Mouse (Mus musculus) forebrain, embryonic 13.5 days (tissue): ENCODE data around the gene Lhx4. TPM values are rescaled to one million over a fixed set of nuclear protein-coding genes. Genes with fewer than 3 reads are reported as not detected.
A peak's percentile ranks its signal among the peaks of the same experiment; 100 is the strongest.

ENCODE experiments used
- ATAC-seq: fragments of 200-750 bp; cut with Nextera tagmentation; 2 replicates; pipeline ENCODE4 v1.8.0; 2017
- H3K27ac ChIP-seq: fragments of 300-500 bp; sonication (generic); 2 replicates; pipeline ENCODE4 v1.5.1; 2015; ENCODE audit warnings: inconsistent platforms, mild to moderate bottlenecking, moderate library complexity
- H3K27me3 ChIP-seq: fragments of 300-500 bp; sonication (generic); 2 replicates; pipeline ENCODE4 v1.6.1; 2015; ENCODE audit warnings: mild to moderate bottlenecking, inconsistent platforms
- H3K36me3 ChIP-seq: fragments of 300-500 bp; sonication (generic); 2 replicates; pipeline ENCODE4 v1.6.1; 2015; ENCODE audit warnings: mild to moderate bottlenecking, inconsistent platforms; ENCODE audit not compliant: poor library complexity, severe bottlenecking
- H3K4me1 ChIP-seq: fragments of 300-500 bp; sonication (generic); 2 replicates; pipeline ENCODE4 v1.6.1; 2015; ENCODE audit warnings: inconsistent platforms
- H3K4me2 ChIP-seq: fragments of 300-500 bp; sonication (generic); 2 replicates; pipeline ENCODE4 v1.6.1; 2015; ENCODE audit warnings: inconsistent platforms, mild to moderate bottlenecking, moderate library complexity
- H3K4me3 ChIP-seq: fragments of 300-500 bp; sonication (generic); 2 replicates; pipeline ENCODE4 v1.5.1; 2015; ENCODE audit warnings: mild to moderate bottlenecking, inconsistent platforms
- H3K9ac ChIP-seq: fragments of 300-500 bp; sonication (generic); 2 replicates; pipeline ENCODE4 v1.6.1; 2015; ENCODE audit warnings: mild to moderate bottlenecking, inconsistent platforms
- H3K9me3 ChIP-seq: fragments of 300-500 bp; sonication (generic); replicated peaks from 2 replicates; pipeline ENCODE4 v1.6.1; 2016; ENCODE audit warnings: inconsistent platforms
- WGBS: fragments of 180-500 bp; shearing (Covaris S2); methylation state at CpG from one replicate; pipeline ENCODE4 v1.1.7; 2015; 5-methylcytosine and 5-hydroxymethylcytosine counted together
- polyA plus RNA-seq: library from polyadenylated mRNA; unstranded; fragments of >200 nt; fragmentation: Nextera tagmentation; extraction: Ambion mirVana; gene quantifications from 2 replicates; pipeline ENCODE4 v1.2.1, GENCODE M21; 2015

Lhx4 gene
- 0.04 and 0.06 TPM in 2 replicates for polyA plus RNA-seq

GRCm38 (mm10) chr1:155751484-155752255 lies at the start of gene Lhx4:
TSS of gene Lhx4 (minus strand) at chr1:155751684.
- H3K4me3 ChIP-seq, result no peak within 1 kb of the TSS
- ATAC-seq, result no peak
- H3K27ac ChIP-seq, result no peak within 1 kb of the TSS
- H3K9me3 ChIP-seq, result no peaks in the 10 kb centered on the region
- H3K27me3 ChIP-seq, result peaks cover 74% of the 10 kb centered on the region
- H3K4me1 ChIP-seq, result peaks cover 6% of the 10 kb centered on the region; the same call in 1 of the 2 replicates
- no peak within 1 kb of the TSS for H3K9ac ChIP-seq
- no peak within 1 kb of the TSS for H3K4me2 ChIP-seq
- no peaks in the 10 kb centered on the region for H3K36me3 ChIP-seq
- WGBS, result 60% methylated on average over 6 of the region's 6 CpGs

DNA sequence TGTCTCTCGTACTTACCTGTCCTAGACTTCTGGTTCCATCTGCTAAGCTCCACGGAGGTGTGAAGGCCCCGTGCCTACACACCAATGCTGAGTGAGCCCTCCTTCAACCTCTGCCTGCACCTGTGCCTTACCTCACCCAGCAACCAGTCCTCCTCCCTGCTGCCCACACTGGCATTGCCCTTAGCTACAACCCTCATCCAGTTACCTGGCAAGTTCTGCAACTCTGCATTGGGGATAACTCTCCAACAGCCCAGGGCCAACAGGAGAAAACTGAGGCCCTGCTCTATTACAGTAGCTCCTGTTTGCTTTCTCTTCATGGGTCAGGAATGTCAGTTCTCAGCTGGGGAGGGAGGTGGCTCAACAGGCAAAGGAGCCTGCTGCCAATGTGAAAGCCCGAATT lies 46.5 kb upstream of the Lhx4 start:
- no peaks in the 10 kb centered on the region for H3K9me3 ChIP-seq
- H3K27ac ChIP-seq, result no peak overlapping the region
- 95% methylated on average over 4 of the region's 4 CpGs for WGBS
- H3K9ac ChIP-seq, result no peak overlapping the region
- H3K4me1 ChIP-seq, result no peaks in the 10 kb centered on the region
- ATAC-seq, result no peak
- H3K36me3 ChIP-seq, result peaks cover 32% of the 10 kb centered on the region
- H3K4me2 ChIP-seq, result no peak overlapping the region
- H3K27me3 ChIP-seq, result no peaks in the 10 kb centered on the region
- no peak overlapping the region for H3K4me3 ChIP-seq

GRCm38 (mm10) chr1:155797425-155797824 lies 45.9 kb upstream of the Lhx4 start:
- 0 out of 2 replicates have a peak overlapping the region, but pooled peaks have one; percentile 28 for H3K27ac ChIP-seq
- 83% methylated on average over 4 of the region's 4 CpGs for WGBS

GRCm38 (mm10) chr1:155796757-155797405 lies 45.4 kb upstream of the Lhx4 start:
- Histone ChIP-seq H3K4me1 (no peaks in the 10 kb centered on the region), H3K36me3 (peaks cover 30% of the 10 kb centered on the region), H3K27ac (0 out of 2 replicates have a peak overlapping the region, but pooled peaks have one; percentile 28), H3K4me3 (no peak overlapping the region), H3K27me3 (no peaks in the 10 kb centered on the region), H3K9ac (no peak overlapping the region), H3K9me3 (no peaks in the 10 kb centered on the region), H3K4me2 (no peak overlapping the region)
- 72% methylated on average over 11 of the region's 11 CpGs for WGBS
- peak; percentile 69; the same call in 1 of the 2 replicates for ATAC-seq

More at GRCm38 (mm10) chr1:155797425-155797824, 45.9 kb upstream of the Lhx4 start:
- Histone ChIP-seq H3K9ac (no peak overlapping the region), H3K36me3 (peaks cover 32% of the 10 kb centered on the region), H3K4me2 (no peak overlapping the region), H3K9me3 (no peaks in the 10 kb centered on the region), H3K27me3 (no peaks in the 10 kb centered on the region), H3K4me1 (no peaks in the 10 kb centered on the region), H3K4me3 (no peak overlapping the region)
- ATAC-seq, result no peak

GRCm38 (mm10) chr1:155795791-155796233 lies 44.3 kb upstream of the Lhx4 start:
- H3K27me3 ChIP-seq, result no peaks in the 10 kb centered on the region
- WGBS, result 96% methylated on average over 5 of the region's 5 CpGs
- H3K4me1 ChIP-seq, result peaks cover 5% of the 10 kb centered on the region
- H3K4me3 ChIP-seq, result no peak overlapping the region
- H3K4me2 ChIP-seq, result no peak overlapping the region
- no peak overlapping the region for H3K27ac ChIP-seq
- H3K9me3 ChIP-seq, result no peaks in the 10 kb centered on the region
- no peak for ATAC-seq
- no peak overlapping the region for H3K9ac ChIP-seq
- H3K36me3 ChIP-seq, result peaks cover 30% of the 10 kb centered on the region

- Histone ChIP-seq H3K9ac (no peak overlapping the region), H3K4me2 (no peak overlapping the region), H3K4me1 (peaks cover 15% of the 10 kb centered on the region), H3K9me3 (no peaks in the 10 kb centered on the region), H3K36me3 (peaks cover 27% of the 10 kb centered on the region), H3K4me3 (no peak overlapping the region), H3K27me3 (no peaks in the 10 kb centered on the region), H3K27ac (no peak overlapping the region)
- no peak for ATAC-seq
- 91% methylated on average over 6 of the region's 6 CpGs for WGBS
These were observed 43.4 kb upstream of the Lhx4 start for GRCm38 (mm10) chr1:155794855-155795254.

- Histone ChIP-seq H3K9me3 (no peaks in the 10 kb centered on the region; the same call in 1 of the 2 replicates), H3K4me2 (no peak overlapping the region), H3K36me3 (peaks cover 47% of the 10 kb centered on the region), H3K4me1 (peaks cover 19% of the 10 kb centered on the region), H3K4me3 (no peak overlapping the region), H3K27ac (no peak overlapping the region), H3K9ac (no peak overlapping the region), H3K27me3 (no peaks in the 10 kb centered on the region)
- ATAC-seq, result no peak
- 66% methylated on average over 5 of the region's 5 CpGs for WGBS
These were observed 40.4 kb upstream of the Lhx4 start for GRCm38 (mm10) chr1:155791919-155792318.

DNA sequence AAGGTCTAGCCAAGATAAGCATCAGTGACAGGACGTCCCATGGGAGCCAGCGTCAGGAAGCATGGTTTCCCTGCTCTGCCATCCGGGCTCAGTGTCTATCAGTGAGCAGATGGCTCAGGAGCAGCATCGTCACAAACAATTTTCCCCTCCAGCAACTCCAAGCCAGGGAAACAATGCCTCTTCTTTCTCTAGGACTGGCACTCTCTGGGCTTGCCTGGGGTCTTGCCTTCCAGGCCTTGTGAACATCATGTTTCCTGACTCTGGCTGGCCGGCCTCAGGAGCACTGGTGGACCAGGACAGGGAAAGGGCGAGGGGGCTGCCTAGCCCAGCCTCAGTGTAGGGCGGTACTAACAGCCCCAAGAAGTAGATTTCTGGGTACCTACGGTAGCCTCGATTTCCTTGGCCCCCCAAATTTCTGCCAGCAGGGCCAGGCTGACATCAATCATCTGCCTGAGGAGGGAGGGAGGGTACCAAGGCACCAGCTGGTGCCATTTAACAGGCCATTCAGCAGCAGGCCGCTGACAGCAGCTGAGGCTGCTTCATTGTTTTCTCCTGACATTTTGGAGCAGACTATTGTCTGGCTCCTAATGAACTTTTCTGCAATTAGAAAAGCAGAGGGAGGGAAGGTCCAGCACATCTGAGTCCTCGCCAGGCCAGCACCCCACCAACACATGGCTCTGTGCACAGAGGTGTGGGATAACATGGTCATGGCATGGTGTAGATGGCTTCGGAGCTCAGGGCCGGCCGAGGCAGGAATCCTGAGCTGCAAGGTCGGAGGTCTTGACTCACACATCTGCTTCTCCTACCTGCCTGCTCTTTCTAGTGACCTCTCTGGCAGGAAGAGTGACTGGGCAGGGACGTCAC lies 38.9 kb upstream of the Lhx4 start:
- H3K27ac ChIP-seq, result peak overlapping the region; percentile 88
- H3K9ac ChIP-seq, result no peak overlapping the region
- no peak overlapping the region for H3K4me3 ChIP-seq
- H3K4me1 ChIP-seq, result peaks cover 19% of the 10 kb centered on the region
- H3K9me3 ChIP-seq, result no peaks in the 10 kb centered on the region; the same call in 1 of the 2 replicates
- H3K4me2 ChIP-seq, result no peak overlapping the region
- H3K27me3 ChIP-seq, result no peaks in the 10 kb centered on the region
- peak; percentile 83 for ATAC-seq
- H3K36me3 ChIP-seq, result peaks cover 58% of the 10 kb centered on the region
- WGBS, result 44% methylated on average over 16 of the region's 16 CpGs

- no peak overlapping the region for H3K27ac ChIP-seq
- H3K9me3 ChIP-seq, result no peaks in the 10 kb centered on the region; the same call in 1 of the 2 replicates
- WGBS, result 49% methylated on average over 7 of the region's 7 CpGs
- no peaks in the 10 kb centered on the region for H3K27me3 ChIP-seq
- H3K4me1 ChIP-seq, result peaks cover 15% of the 10 kb centered on the region
- peaks cover 57% of the 10 kb centered on the region for H3K36me3 ChIP-seq
- H3K4me3 ChIP-seq, result no peak overlapping the region
- H3K9ac ChIP-seq, result no peak overlapping the region
- no peak overlapping the region for H3K4me2 ChIP-seq
- no peak for ATAC-seq
These were observed 34.4 kb upstream of the Lhx4 start for GRCm38 (mm10) chr1:155785886-155786285.

DNA sequence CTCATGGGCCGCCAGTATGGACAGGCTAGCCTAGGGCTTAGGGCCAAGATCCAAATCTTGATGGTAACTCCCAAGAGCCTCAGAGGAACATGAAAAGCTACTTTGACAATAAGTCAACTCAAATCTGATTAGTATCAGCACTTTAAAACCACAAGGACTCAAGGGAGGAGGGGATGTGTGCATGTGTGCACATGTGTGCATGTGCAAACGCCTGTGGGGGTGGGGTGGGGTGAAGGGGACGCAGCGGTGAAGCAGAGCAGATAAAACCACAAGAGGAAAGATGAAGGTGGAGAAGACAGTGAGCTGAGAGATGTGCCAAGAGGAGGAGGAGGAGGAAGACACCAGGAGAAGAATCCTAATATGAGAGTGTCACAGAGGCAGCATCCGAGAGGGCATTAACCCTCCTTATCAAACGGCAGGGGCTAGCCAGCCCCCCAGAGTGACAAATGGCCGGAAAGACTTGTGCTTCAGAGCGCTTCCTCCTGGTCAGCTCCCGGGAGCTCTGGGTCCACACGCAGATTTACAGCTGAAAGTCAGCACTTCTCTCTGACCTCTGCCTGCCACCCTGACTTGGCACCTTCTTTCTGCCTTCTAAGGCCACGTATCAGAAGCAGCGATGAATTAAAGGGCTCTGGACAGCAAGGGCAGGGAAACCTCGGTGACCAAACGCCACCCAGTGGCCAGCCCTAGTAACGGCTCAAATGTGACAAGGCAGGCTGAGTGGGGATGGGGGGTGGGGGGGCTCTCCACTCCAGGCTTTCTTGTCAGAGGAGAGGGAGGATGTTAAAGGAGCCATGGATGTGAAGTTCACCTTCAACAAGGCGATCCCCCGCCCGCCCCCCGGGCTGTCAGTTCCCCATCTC lies 33.1 kb upstream of the Lhx4 start:
- H3K4me1 ChIP-seq, result peaks cover 2% of the 10 kb centered on the region; the same call in 1 of the 2 replicates
- H3K4me2 ChIP-seq, result no peak overlapping the region
- no peaks in the 10 kb centered on the region; the same call in 1 of the 2 replicates for H3K9me3 ChIP-seq
- H3K36me3 ChIP-seq, result peaks cover 69% of the 10 kb centered on the region
- no peak overlapping the region for H3K27ac ChIP-seq
- H3K27me3 ChIP-seq, result no peaks in the 10 kb centered on the region
- 0 out of 2 replicates have a peak overlapping the region, but pooled peaks have one; percentile 6 for H3K9ac ChIP-seq
- ATAC-seq, result no peak; the same call in 1 of the 2 replicates
- H3K4me3 ChIP-seq, result no peak overlapping the region
- 40% methylated on average over 19 of the region's 19 CpGs for WGBS

GRCm38 (mm10) chr1:155782382-155782781 lies 30.9 kb upstream of the Lhx4 start:
- no peaks in the 10 kb centered on the region for H3K9me3 ChIP-seq
- no peaks in the 10 kb centered on the region; the same call in 1 of the 2 replicates for H3K4me1 ChIP-seq
- H3K9ac ChIP-seq, result no peak overlapping the region
- no peak overlapping the region for H3K4me3 ChIP-seq
- ATAC-seq, result no peak
- no peak overlapping the region for H3K27ac ChIP-seq
- no peaks in the 10 kb centered on the region for H3K27me3 ChIP-seq
- no peak overlapping the region for H3K4me2 ChIP-seq
- WGBS, result 85% methylated on average over 5 of the region's 5 CpGs
- H3K36me3 ChIP-seq, result peaks cover 55% of the 10 kb centered on the region
